Comparison of ENCODE assay signal across 20 mouse cellular contexts in genomic region chr6:116374618-116375017, GRCm38 (mm10). TPM values are rescaled to one million over a fixed set of nuclear protein-coding genes. Genes with fewer than 3 reads are reported as not detected.
DNase-seq lines count a peak whose midpoint lies in the region; TF ChIP-seq lines count a peak whose summit lies in the region.
"Had no signal": no experiment of that assay in that cellular context is flagged by ENCODE, and none has a peak within 500 bp of the region (broad histone marks: within the 10 kb centered on the region; RNA-seq: fewer than 3 reads in every experiment).

No protein-coding gene starts in this region.

- H3K4me3 ChIP-seq in myocyte: no peak overlapping the region
- H3K4me3 ChIP-seq: embryonic facial prominence, embryonic 10.5 days; embryonic facial prominence, embryonic 12.5 days; forebrain, embryonic 13.5 days; forebrain, embryonic 15.5 days had no signal

- H3ac ChIP-seq in myocyte (ENCODE audit: control insufficient read depth, insufficient read length): no peak overlapping the region

- H3K27me3 ChIP-seq in myocyte (ENCODE audit: control insufficient read depth, insufficient read depth, insufficient read length): no peaks in the 10 kb centered on the region
- H3K27me3 ChIP-seq: CH12.LX; embryonic facial prominence, embryonic 12.5 days; forebrain, embryonic 13.5 days; forebrain, embryonic 15.5 days; Patski had no signal

- DNase-seq in 416B (ENCODE audit: low read depth) (peak; percentile 81), MN1 (ENCODE audit: low spot score) (peak; percentile 38)
- DNase-seq in frontal cortex, adult 2 months (ENCODE audit: extremely low spot score in 1 of 2, low spot score in 1 of 2): no peak
- no peak for DNase-seq in kidney, postnatal 10 days
- no peak for DNase-seq in adrenal gland, adult 2 months
- DNase-seq: adrenal gland, postnatal 10 days; adrenal gland, postnatal 25 days; cerebellum, adult 11-12 months; cerebellum, adult 2 months; cerebellum, adult 9-10 months; cerebellum, postnatal 10 days; cerebellum, postnatal 25 days; forebrain, postnatal 0 days had no signal

- no peak overlapping the region for H3K4me2 ChIP-seq in myocyte (ENCODE audit: low read depth)
- H3K4me2 ChIP-seq: embryonic facial prominence, embryonic 12.5 days; forebrain, embryonic 13.5 days; forebrain, embryonic 15.5 days had no signal

- TF ChIP-seq POLR2A in myocyte (IDR thresholded peaks at IDR 0.05; ENCODE audit: insufficient read length, low read depth): no peak

- no peaks in the 10 kb centered on the region for H3K36me3 ChIP-seq in myocyte (ENCODE audit: control insufficient read depth, insufficient read depth)
- H3K36me3 ChIP-seq: embryonic facial prominence, embryonic 12.5 days had no signal

- H3K79me2 ChIP-seq in myocyte (ENCODE audit: control insufficient read depth, insufficient read depth): peaks cover 27% of the 10 kb centered on the region

TF ChIP-seq in myocyte, 11 proteins besides CTCF, POLR2A, EP300 and RAD21:
- TF ChIP-seq TCF3 (IDR thresholded peaks at IDR 0.05; ENCODE audit: insufficient read length, low read depth): no peak
- no peak for TF ChIP-seq USF1 (IDR thresholded peaks at IDR 0.05; ENCODE audit: low read depth)
- TF ChIP-seq CEBPB (IDR thresholded peaks at IDR 0.05; ENCODE audit: insufficient read depth, poor library complexity, severe bottlenecking): peak; percentile 96

RNA-seq across cellular contexts. Expression of gene March8, which starts 36.8 kb away (rescaled TPM):
- 38.8 TPM for polyA plus RNA-seq in myocyte (2012; fragmentation: generic; extraction: Trizol)
- 50.9 and 54.7 TPM in 2 replicates for polyA plus RNA-seq in frontal cortex, adult 2 months (2012; rRNA removed)
- 10 to 100 TPM; 52.9 to 69.4 TPM for total RNA-seq in adrenal gland, adult 2 months (2021)
- polyA plus RNA-seq in adrenal gland, adult 2 months (2012; rRNA removed): 81.0 and 98.0 TPM in 2 replicates

Comparison
In these comparisons a context has a peak if more than half of its experiments do, and no peak if none do; other contexts are left out.
1. DNase-seq: peak in 416B (single experiment) and MN1 (single experiment); none in frontal cortex, adult 2 months (0 of 2), kidney, postnatal 10 days (single experiment) and adrenal gland, adult 2 months (single experiment).